In the genomic region with DNA sequence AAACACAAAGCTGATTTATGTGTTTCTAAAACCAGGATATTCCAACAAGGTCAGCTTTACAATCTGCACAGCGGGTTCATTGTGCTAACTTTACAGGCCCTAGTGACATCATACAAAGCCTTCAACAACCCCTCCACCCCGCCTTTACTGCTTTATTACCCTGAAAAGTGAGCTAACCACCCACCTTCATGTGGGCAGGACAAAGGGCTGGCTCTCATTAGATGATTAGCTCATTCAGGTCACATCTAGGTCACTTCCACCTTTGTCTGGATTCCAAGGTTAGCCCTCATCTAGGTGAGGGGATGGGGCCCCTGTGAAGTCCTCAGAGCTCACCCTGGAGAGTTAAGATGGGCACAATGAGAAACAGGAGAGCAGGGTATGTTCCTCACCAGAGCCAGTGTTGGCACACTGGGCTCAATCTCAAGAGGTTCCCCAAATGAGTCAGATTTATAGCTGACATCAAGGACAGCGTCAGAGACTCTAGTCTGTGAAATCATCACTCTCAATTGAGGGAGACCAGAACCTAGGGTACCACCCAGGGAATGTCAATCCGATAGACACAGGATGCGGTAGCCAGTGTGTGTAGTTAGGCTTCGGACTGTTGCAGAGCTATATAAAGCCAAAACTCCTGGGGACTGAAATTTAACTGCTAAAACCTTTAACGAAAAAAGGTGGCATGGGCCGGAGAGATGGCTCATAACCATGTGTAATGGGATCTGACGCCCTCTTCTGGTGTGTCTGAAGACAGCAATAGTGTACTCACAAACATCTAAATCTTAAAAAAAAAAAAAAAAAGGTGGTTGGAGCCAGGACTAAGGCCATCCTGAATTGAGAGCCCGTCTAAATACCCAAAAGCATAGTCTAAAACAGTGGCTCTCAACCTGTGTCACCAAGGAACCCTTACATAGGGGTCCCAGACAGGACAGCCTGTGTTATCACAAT, we compare ENCODE assay signal across 8 mouse cellular contexts. TPM values are rescaled to one million over a fixed set of nuclear protein-coding genes. Genes with fewer than 3 reads are reported as not detected.
DNase-seq lines count a peak whose midpoint lies in the region; ATAC-seq and TF ChIP-seq lines count a peak whose summit lies in the region.

No protein-coding gene starts in this region.

- H3K4me1 ChIP-seq in forebrain, embryonic 11.5 days (replicated peaks; ENCODE audit: control insufficient read depth, insufficient read depth, low read length), result peaks cover 6% of the 10 kb centered on the region; the same call in 1 of the 2 replicates
- peaks cover 35% of the 10 kb centered on the region for H3K4me1 ChIP-seq in liver, embryonic 13.5 days (replicated peaks)

- WGBS in forebrain, embryonic 11.5 days, result 31% methylated on average over 10 of the region's 10 CpGs
- 17% methylated on average over 10 of the region's 10 CpGs for WGBS in liver, embryonic 13.5 days (ENCODE audit: insufficient replicate concordance)

- H3K27ac ChIP-seq in forebrain, embryonic 11.5 days (ENCODE audit: low read depth, low read length), result peak overlapping the region; percentile 93
- peak overlapping the region; percentile 96 for H3K27ac ChIP-seq in liver, embryonic 13.5 days

- H3ac ChIP-seq in C2C12 (ENCODE audit: control insufficient read depth, insufficient read length, low read depth), result peak overlapping the region; percentile 97

- peaks cover 28% of the 10 kb centered on the region for H3K36me3 ChIP-seq in C2C12 (ENCODE audit: control insufficient read depth, insufficient read depth)
- peaks cover 11% of the 10 kb centered on the region; the same call in 1 of the 2 replicates for H3K36me3 ChIP-seq in forebrain, embryonic 11.5 days (ENCODE audit: control insufficient read depth, insufficient read depth, low read length)
- peaks cover 23% of the 10 kb centered on the region for H3K36me3 ChIP-seq in liver, embryonic 13.5 days

- H3K27me3 ChIP-seq in C2C12 (ENCODE audit: control insufficient read depth, insufficient read depth, insufficient read length), result no peaks in the 10 kb centered on the region
- H3K27me3 ChIP-seq in forebrain, embryonic 11.5 days (ENCODE audit: control insufficient read depth, insufficient read depth, low read length), result peaks cover 3% of the 10 kb centered on the region; the same call in 1 of the 2 replicates
- H3K27me3 ChIP-seq in liver, embryonic 13.5 days, result peaks cover 13% of the 10 kb centered on the region

- peak; percentile 57 for DNase-seq in adrenal gland, adult 2 months
- DNase-seq in adrenal gland, postnatal 25 days, result no peak
- no peak for DNase-seq in forebrain, embryonic 11.5 days (ENCODE audit: low spot score)
- DNase-seq in liver, embryonic 13.5 days, result no peak
- no peak for DNase-seq in frontal cortex, postnatal 10 days (ENCODE audit: low spot score in 2 of 2)
- no peak for DNase-seq in cerebellum, adult 11-12 months
- DNase-seq in thymus, postnatal 4 days, result no peak

- H3K9me3 ChIP-seq in forebrain, embryonic 11.5 days (ENCODE audit: control insufficient read depth, low read length), result no peaks in the 10 kb centered on the region
- no peaks in the 10 kb centered on the region for H3K9me3 ChIP-seq in liver, embryonic 13.5 days (replicated peaks)

- peak overlapping the region; percentile 97 for H3K4me2 ChIP-seq in forebrain, embryonic 11.5 days (ENCODE audit: low read depth, low read length, severe bottlenecking)
- H3K4me2 ChIP-seq in liver, embryonic 13.5 days, result peak overlapping the region; percentile 95

- H3K79me3 ChIP-seq in C2C12 (ENCODE audit: low read depth), result peaks cover 22% of the 10 kb centered on the region

- peak overlapping the region; percentile 100 for H3K9ac ChIP-seq in forebrain, embryonic 11.5 days (ENCODE audit: low read length)
- H3K9ac ChIP-seq in liver, embryonic 13.5 days, result peak overlapping the region; percentile 97

- ATAC-seq in forebrain, embryonic 11.5 days (replicated peaks; ENCODE audit: low FRiP score), result no peak
- ATAC-seq in liver, embryonic 13.5 days (ENCODE audit: low read depth), result no peak

- H3K79me2 ChIP-seq in C2C12 (ENCODE audit: control insufficient read depth, insufficient read depth), result peaks cover 30% of the 10 kb centered on the region

- H3K4me3 ChIP-seq in C2C12 (ENCODE audit: insufficient read depth, poor library complexity, severe bottlenecking), result peak overlapping the region; percentile 100
- H3K4me3 ChIP-seq in forebrain, embryonic 11.5 days (ENCODE audit: low read depth, low read length), result peak overlapping the region; percentile 99
- peak overlapping the region; percentile 82 for H3K4me3 ChIP-seq in liver, embryonic 13.5 days (replicated peaks)

- no peak for TF ChIP-seq CTCF in C2C12 (IDR thresholded peaks at IDR 0.05; ENCODE audit: control insufficient read depth, insufficient read depth, insufficient read length)

TF ChIP-seq in C2C12, 6 proteins besides CTCF, POLR2A, EP300 and RAD21:
- TF ChIP-seq CEBPB (IDR thresholded peaks at IDR 0.05; ENCODE audit: low read depth), result no peak
- no peak for TF ChIP-seq MAX (IDR thresholded peaks at IDR 0.05)
- no peak for TF ChIP-seq FOSL1 (IDR thresholded peaks at IDR 0.05; ENCODE audit: insufficient read depth, low read length, poor library complexity, severe bottlenecking)
- no peak for TF ChIP-seq USF1 (IDR thresholded peaks at IDR 0.05; ENCODE audit: low read depth)
- TF ChIP-seq MYOD1 (IDR thresholded peaks at IDR 0.05; ENCODE audit: control insufficient read depth, insufficient read length, low read depth), result no peak
- no peak for TF ChIP-seq MYOG (IDR thresholded peaks at IDR 0.05; ENCODE audit: control insufficient read depth, extremely low read depth, insufficient read length)

RNA-seq across cellular contexts. Expression of a gene that starts 8.3 kb away (rescaled TPM):
- 100 to 1,000 TPM in 1 of 2 experiments, 10 to 100 TPM in 1; 36.3 to 634 TPM for total RNA-seq in adrenal gland, adult 2 months (2021)
- 48.4 and 85.4 TPM in 2 replicates for polyA plus RNA-seq in adrenal gland, adult 2 months (2012; rRNA removed)
- 29.0 and 79.3 TPM in 2 replicates for total RNA-seq in adrenal gland, postnatal 25 days (2021)
- polyA plus RNA-seq in C2C12 (2012; fragmentation: generic; extraction: Trizol), result 22.6 TPM
- polyA plus RNA-seq in forebrain, embryonic 11.5 days (2014; fragmentation: Nextera tagmentation; extraction: Ambion mirVana), result 0.24 TPM in 1 of 2 replicates, not detected in the other
- polyA plus RNA-seq in liver, embryonic 13.5 days (2015; fragmentation: Nextera tagmentation; extraction: Ambion mirVana), result 0.07 and 0.15 TPM in 2 replicates

RNA-seq across cellular contexts. Expression of a gene that starts 18.9 kb away (rescaled TPM):
- total RNA-seq in adrenal gland, adult 2 months (2021), result under 1 TPM in 1 of 2 experiments, not detected in 1; 0.58 TPM
- polyA plus RNA-seq in adrenal gland, adult 2 months (2012; rRNA removed), result 1.1 and 1.2 TPM in 2 replicates
- total RNA-seq in adrenal gland, postnatal 25 days (2021), result not detected in 2 replicates
- polyA plus RNA-seq in C2C12 (2012; fragmentation: generic; extraction: Trizol), result not detected
- not detected in 2 replicates for polyA plus RNA-seq in forebrain, embryonic 11.5 days (2014; fragmentation: Nextera tagmentation; extraction: Ambion mirVana)
- not detected in 2 replicates for polyA plus RNA-seq in liver, embryonic 13.5 days (2015; fragmentation: Nextera tagmentation; extraction: Ambion mirVana)

RNA-seq across cellular contexts. Expression of a gene that starts 19.7 kb away (rescaled TPM):
- 10 to 100 TPM; 24.0 to 25.3 TPM for total RNA-seq in adrenal gland, adult 2 months (2021)
- polyA plus RNA-seq in adrenal gland, adult 2 months (2012; rRNA removed), result 47.2 and 52.8 TPM in 2 replicates
- total RNA-seq in adrenal gland, postnatal 25 days (2021), result 26.1 and 27.6 TPM in 2 replicates
- polyA plus RNA-seq in C2C12 (2012; fragmentation: generic; extraction: Trizol), result 11.7 TPM
- polyA plus RNA-seq in forebrain, embryonic 11.5 days (2014; fragmentation: Nextera tagmentation; extraction: Ambion mirVana), result 12.8 and 13.4 TPM in 2 replicates
- polyA plus RNA-seq in liver, embryonic 13.5 days (2015; fragmentation: Nextera tagmentation; extraction: Ambion mirVana), result 14.2 and 15.2 TPM in 2 replicates

RNA-seq across cellular contexts. Expression of a gene that starts 21.2 kb away (rescaled TPM):
- total RNA-seq in adrenal gland, adult 2 months (2021), result 100 to 1,000 TPM in 1 of 2 experiments, 10 to 100 TPM in 1; 16.3 to 253 TPM
- 37.1 and 55.2 TPM in 2 replicates for polyA plus RNA-seq in adrenal gland, adult 2 months (2012; rRNA removed)
- 18.9 and 33.6 TPM in 2 replicates for total RNA-seq in adrenal gland, postnatal 25 days (2021)
- polyA plus RNA-seq in C2C12 (2012; fragmentation: generic; extraction: Trizol), result 1.8 TPM
- polyA plus RNA-seq in forebrain, embryonic 11.5 days (2014; fragmentation: Nextera tagmentation; extraction: Ambion mirVana), result 1.6 TPM in 2 replicates
- 2.1 and 2.3 TPM in 2 replicates for polyA plus RNA-seq in liver, embryonic 13.5 days (2015; fragmentation: Nextera tagmentation; extraction: Ambion mirVana)

RNA-seq across cellular contexts. Expression of a gene that starts 21.7 kb away (rescaled TPM):
- total RNA-seq in adrenal gland, adult 2 months (2021), result under 1 TPM; 0.28 to 0.29 TPM
- 0.11 and 0.17 TPM in 2 replicates for polyA plus RNA-seq in adrenal gland, adult 2 months (2012; rRNA removed)
- 0.27 TPM in 1 of 2 replicates, not detected in the other for total RNA-seq in adrenal gland, postnatal 25 days (2021)
- polyA plus RNA-seq in C2C12 (2012; fragmentation: generic; extraction: Trizol), result 0.99 TPM
- 1.7 and 1.8 TPM in 2 replicates for polyA plus RNA-seq in forebrain, embryonic 11.5 days (2014; fragmentation: Nextera tagmentation; extraction: Ambion mirVana)
- polyA plus RNA-seq in liver, embryonic 13.5 days (2015; fragmentation: Nextera tagmentation; extraction: Ambion mirVana), result 0.10 and 0.34 TPM in 2 replicates

Comparison
In these comparisons a context has a peak if more than half of its experiments do, and no peak if none do; other contexts are left out.
1. RNA of a gene that starts 8.3 kb away (polyA plus RNA-seq): 48.4 to 85.4 TPM in adrenal gland, adult 2 months and 22.6 TPM in C2C12 (single experiment); 0.07 to 0.15 TPM in liver, embryonic 13.5 days and 0.24 TPM in forebrain, embryonic 11.5 days; every median in the first group is over 10 times any median in the second.
2. Peak in every context shown above with its lines, with median percentiles within 50 percentile points of each other: H3K4me3 ChIP-seq.